Mouse (Mus musculus) kidney, adult 2 months (tissue): Measurements from ENCODE around the gene Ctla4.

ENCODE experiments used
- CTCF ChIP-seq: fragments of 200-500 bp; conservative IDR thresholded peaks from 2 replicates; pipeline ENCODE4 v1.5.1; 2011; ENCODE audit warnings: low read depth, mild to moderate bottlenecking, control low read depth, low read length, moderate library complexity, mixed read lengths; ENCODE audit not compliant: insufficient read depth, insufficient read length
- POLR2A ChIP-seq: fragments of 200-500 bp; IDR thresholded peaks from one replicate; pipeline ENCODE4 v1.6.1; 2011; ENCODE audit warnings: low read depth, low read length, control low read depth

DNA sequence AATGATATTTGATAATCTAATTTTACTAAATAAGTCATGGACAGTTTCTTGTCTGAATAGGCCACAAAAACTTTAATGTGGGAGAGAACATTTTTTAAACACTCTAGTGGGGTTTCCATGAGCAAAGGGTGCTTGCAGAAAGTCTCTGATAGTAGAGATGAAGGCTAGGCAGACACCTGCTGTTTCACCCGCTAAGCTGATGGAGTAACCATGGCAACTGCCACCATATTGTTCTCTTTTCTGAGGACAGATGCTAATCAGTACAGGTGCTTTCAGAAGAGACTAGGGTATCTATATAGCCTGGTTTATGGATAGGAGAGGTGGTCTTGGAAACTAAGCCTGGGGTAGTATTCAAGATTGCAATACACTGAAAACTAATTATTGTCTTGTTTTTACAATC, 24.0 kb downstream of the Ctla4 start:
- TF ChIP-seq POLR2A, result no peak
- TF ChIP-seq CTCF, result no peak
